Mouse (Mus musculus) stomach, embryonic 16.5 days (tissue): Measurements from ENCODE around the gene Pdgfa. TPM values are rescaled to one million over a fixed set of nuclear protein-coding genes. Genes with fewer than 3 reads are reported as not detected.

Experiments
- ATAC-seq: fragments of 200-750 bp; cut with Nextera tagmentation; 2 replicates; pipeline ENCODE4 v1.8.0; 2017; ENCODE audit warnings: moderate number of reproducible peaks, moderate TSS enrichment; ENCODE audit not compliant: insufficient read depth, low FRiP score
- H3K27ac ChIP-seq: fragments of 300-500 bp; sonication (generic); 2 replicates; pipeline ENCODE4 v1.5.1; 2014; ENCODE audit warnings: low read length
- H3K27me3 ChIP-seq: fragments of 300-500 bp; sonication (generic); 2 replicates; pipeline ENCODE4 v1.6.1; 2014; ENCODE audit warnings: low read length, control low read depth, mixed read lengths; ENCODE audit not compliant: control insufficient read depth, insufficient read depth
- H3K36me3 ChIP-seq: fragments of 300-500 bp; sonication (generic); 2 replicates; pipeline ENCODE4 v1.6.1; 2014; ENCODE audit warnings: low read length; ENCODE audit not compliant: control insufficient read depth, insufficient read depth
- H3K4me1 ChIP-seq: fragments of 300-500 bp; sonication (generic); 2 replicates; pipeline ENCODE4 v1.6.1; 2014; ENCODE audit warnings: low read length, control low read depth, mixed read lengths; ENCODE audit not compliant: control insufficient read depth, insufficient read depth
- H3K4me2 ChIP-seq: fragments of 300-500 bp; sonication (generic); 2 replicates; pipeline ENCODE4 v1.6.1; 2014; ENCODE audit warnings: low read depth, low read length, mixed read lengths
- H3K4me3 ChIP-seq: fragments of 300-500 bp; sonication (generic); replicated peaks from 2 replicates; pipeline ENCODE4 v1.5.1; 2014; ENCODE audit warnings: mild to moderate bottlenecking, low read length
- H3K9ac ChIP-seq: fragments of 300-500 bp; sonication (generic); 2 replicates; pipeline ENCODE4 v1.6.1; 2014; ENCODE audit warnings: low read length
- H3K9me3 ChIP-seq: fragments of 300-500 bp; sonication (generic); replicated peaks from 2 replicates; pipeline ENCODE4 v1.6.1; 2016; ENCODE audit warnings: low read length, control low read depth; ENCODE audit not compliant: control insufficient read depth
- WGBS: fragments of 180-500 bp; shearing (Covaris S2); extraction: QIAGEN DNeasy Blood & Tissue Kit; methylation state at CpG from one replicate; pipeline ENCODE4 v1.1.7; 2014; 5-methylcytosine and 5-hydroxymethylcytosine counted together
- polyA plus RNA-seq: library from polyadenylated mRNA; unstranded; fragments of >200 nt; fragmentation: Nextera tagmentation; extraction: Ambion mirVana; gene quantifications from 2 replicates; pipeline ENCODE4 v1.2.1, GENCODE M21; 2015

The Pdgfa gene
- polyA plus RNA-seq, 1 experiment from 2014 or later = 48.5 TPM

GRCm38 (mm10) chr5:138951305-138951704, 45.9 kb downstream of the Pdgfa start:
- H3K9me3 ChIP-seq = no peaks in the 10 kb centered on the region
- no peak overlapping the region for H3K27ac ChIP-seq
- no peak for ATAC-seq
- 93% methylated on average over 2 of the region's 2 CpGs for WGBS
- H3K36me3 ChIP-seq = no peaks in the 10 kb centered on the region
- H3K9ac ChIP-seq = no peak overlapping the region
- H3K27me3 ChIP-seq = no peaks in the 10 kb centered on the region
- H3K4me1 ChIP-seq = peaks cover 43% of the 10 kb centered on the region
- H3K4me2 ChIP-seq = no peak overlapping the region
- no peak overlapping the region for H3K4me3 ChIP-seq

GRCm38 (mm10) chr5:138949165-138949564, 48.0 kb downstream of the Pdgfa start:
- Histone ChIP-seq H3K36me3 (no peaks in the 10 kb centered on the region), H3K4me2 (no peak overlapping the region), H3K27me3 (no peaks in the 10 kb centered on the region), H3K9me3 (no peaks in the 10 kb centered on the region), H3K4me1 (peaks cover 41% of the 10 kb centered on the region), H3K4me3 (no peak overlapping the region), H3K9ac (no peak overlapping the region), H3K27ac (peak overlapping the region; percentile 80; the same call in 1 of the 2 replicates)
- 57% methylated on average over 6 of the region's 6 CpGs for WGBS
- ATAC-seq = no peak

GRCm38 (mm10) chr5:138948031-138948980, 48.9 kb downstream of the Pdgfa start:
- Histone ChIP-seq H3K9me3 (no peaks in the 10 kb centered on the region), H3K27ac (peak overlapping the region; percentile 80), H3K4me2 (peak overlapping the region; percentile 27), H3K4me1 (peaks cover 37% of the 10 kb centered on the region), H3K36me3 (no peaks in the 10 kb centered on the region), H3K9ac (0 out of 2 replicates have a peak overlapping the region, but pooled peaks have one; percentile 28), H3K4me3 (no peak overlapping the region), H3K27me3 (no peaks in the 10 kb centered on the region)
- WGBS = 23% methylated on average over 13 of the region's 13 CpGs
- ATAC-seq = peak; percentile 69

GRCm38 (mm10) chr5:138947487-138947886, 49.7 kb downstream of the Pdgfa start:
- Histone ChIP-seq H3K27me3 (no peaks in the 10 kb centered on the region), H3K27ac (peak overlapping the region; percentile 80), H3K4me3 (no peak overlapping the region), H3K4me2 (peak overlapping the region; percentile 27), H3K36me3 (no peaks in the 10 kb centered on the region), H3K4me1 (peaks cover 36% of the 10 kb centered on the region), H3K9me3 (no peaks in the 10 kb centered on the region), H3K9ac (0 out of 2 replicates have a peak overlapping the region, but pooled peaks have one; percentile 28)
- 82% methylated on average over 5 of the region's 5 CpGs for WGBS
- ATAC-seq = no peak

- Histone ChIP-seq H3K27me3 (no peaks in the 10 kb centered on the region), H3K4me3 (no peak overlapping the region), H3K9me3 (no peaks in the 10 kb centered on the region), H3K27ac (peak overlapping the region; percentile 80; the same call in 1 of the 2 replicates), H3K4me2 (no peak overlapping the region), H3K9ac (no peak overlapping the region), H3K4me1 (peaks cover 36% of the 10 kb centered on the region), H3K36me3 (no peaks in the 10 kb centered on the region)
- WGBS = 64% methylated on average over 5 of the region's 5 CpGs
- ATAC-seq = no peak
Measured at GRCm38 (mm10) chr5:138946931-138947330, 50.2 kb downstream of the Pdgfa start.

GRCm38 (mm10) chr5:138945011-138945410, 52.2 kb downstream of the Pdgfa start:
- Histone ChIP-seq H3K9ac (no peak overlapping the region), H3K4me2 (no peak overlapping the region), H3K27me3 (no peaks in the 10 kb centered on the region), H3K4me3 (no peak overlapping the region), H3K27ac (no peak overlapping the region), H3K36me3 (no peaks in the 10 kb centered on the region), H3K9me3 (no peaks in the 10 kb centered on the region), H3K4me1 (peaks cover 36% of the 10 kb centered on the region)
- no peak for ATAC-seq
- 82% methylated on average over 3 of the region's 3 CpGs for WGBS

- WGBS = 67% methylated on average over 7 of the region's 7 CpGs
- Histone ChIP-seq H3K9me3 (no peaks in the 10 kb centered on the region), H3K9ac (no peak overlapping the region), H3K27ac (no peak overlapping the region), H3K4me3 (no peak overlapping the region), H3K4me1 (peaks cover 32% of the 10 kb centered on the region), H3K4me2 (no peak overlapping the region), H3K36me3 (no peaks in the 10 kb centered on the region), H3K27me3 (no peaks in the 10 kb centered on the region)
- no peak for ATAC-seq
Measured at GRCm38 (mm10) chr5:138944551-138944950, 52.6 kb downstream of the Pdgfa start.

- no peak for ATAC-seq
- H3K9me3 ChIP-seq = no peaks in the 10 kb centered on the region
- WGBS = 61% methylated on average over 8 of the region's 8 CpGs
- no peaks in the 10 kb centered on the region for H3K36me3 ChIP-seq
- no peak overlapping the region for H3K4me3 ChIP-seq
- no peak overlapping the region for H3K9ac ChIP-seq
- H3K27me3 ChIP-seq = no peaks in the 10 kb centered on the region
- peaks cover 5% of the 10 kb centered on the region for H3K4me1 ChIP-seq
- no peak overlapping the region for H3K4me2 ChIP-seq
- H3K27ac ChIP-seq = no peak overlapping the region
Measured at GRCm38 (mm10) chr5:138941842-138942241, 55.3 kb downstream of the Pdgfa start.

GRCm38 (mm10) chr5:138940576-138940975, 56.6 kb downstream of the Pdgfa start:
- Histone ChIP-seq H3K4me2 (no peak overlapping the region), H3K36me3 (no peaks in the 10 kb centered on the region), H3K9ac (no peak overlapping the region), H3K4me1 (no peaks in the 10 kb centered on the region; the same call in 1 of the 2 replicates), H3K9me3 (no peaks in the 10 kb centered on the region), H3K27me3 (no peaks in the 10 kb centered on the region), H3K27ac (no peak overlapping the region), H3K4me3 (no peak overlapping the region)
- 86% methylated on average over 4 of the region's 4 CpGs for WGBS
- ATAC-seq = no peak
